Mouse (Mus musculus): ENCODE data around the gene C2cd3. TPM values are rescaled to one million over a fixed set of nuclear protein-coding genes. Genes with fewer than 3 reads are reported as not detected.

The C2cd3 gene
- polyA plus RNA-seq, 1 experiment: 18.1 TPM

DNA sequence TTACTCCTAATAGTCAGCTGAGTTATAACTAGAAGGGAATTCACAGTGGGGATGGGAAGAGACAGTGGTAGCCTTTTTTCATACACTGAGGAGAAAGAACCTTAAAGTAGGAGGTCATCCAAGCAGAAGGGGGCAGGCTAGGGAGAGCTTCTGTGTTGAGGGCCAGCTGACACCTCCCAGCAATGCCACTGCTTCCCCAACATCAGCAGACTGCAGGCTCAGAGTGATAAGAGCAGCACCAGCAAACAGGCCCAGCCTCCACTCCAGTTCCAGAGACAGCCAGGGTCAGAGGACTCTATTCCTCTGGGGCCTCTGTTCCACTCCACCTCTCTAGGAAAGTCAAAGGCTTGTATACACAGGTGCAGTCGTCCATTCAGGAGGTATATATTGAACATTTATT, 86.1 kb downstream of the C2cd3 start:
- H3K27ac ChIP-seq (ENCODE audit: control insufficient read depth, insufficient read depth, low read depth, low read length, poor library complexity): no peak overlapping the region
- TF ChIP-seq POLR2A (IDR thresholded peaks at IDR 0.05; ENCODE audit: borderline replicate concordance, control insufficient read depth, low read depth, low read length): no peak
- TF ChIP-seq CTCF (IDR thresholded peaks at IDR 0.05; ENCODE audit: control insufficient read depth, insufficient read depth, low read length): no peak
- H3K4me1 ChIP-seq (ENCODE audit: control insufficient read depth, insufficient read depth, low read length): no peaks in the 10 kb centered on the region; the same call in 1 of the 2 replicates
- 58% methylated on average over 1 of the region's 1 CpGs for WGBS
- H3K4me3 ChIP-seq (replicated peaks; ENCODE audit: control insufficient read depth, low read depth, low read length): no peak overlapping the region

DNA sequence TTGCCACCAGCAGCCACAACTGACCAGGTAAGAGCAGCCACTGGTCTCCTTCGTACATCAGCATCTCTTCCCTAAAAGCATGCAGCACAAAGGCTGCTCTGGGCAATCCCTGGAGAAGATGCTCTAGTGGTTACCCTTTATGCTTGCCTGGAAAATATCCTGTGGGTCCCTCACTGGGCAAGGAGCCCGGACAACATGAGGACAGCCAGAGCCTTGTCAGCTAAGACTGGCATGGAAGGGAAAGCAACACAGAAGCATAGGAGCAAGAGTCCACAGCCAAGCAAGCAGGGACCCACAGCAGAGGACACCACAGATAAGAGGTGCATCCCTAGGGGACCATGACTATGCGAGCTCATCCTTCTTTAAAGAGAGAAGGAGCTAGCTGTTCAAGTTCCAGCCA, 87.8 kb downstream of the C2cd3 start:
- H3K27ac ChIP-seq (ENCODE audit: control insufficient read depth, insufficient read depth, low read depth, low read length, poor library complexity): no peak overlapping the region
- 87% methylated on average over 3 of the region's 3 CpGs for WGBS
- no peak for TF ChIP-seq POLR2A (IDR thresholded peaks at IDR 0.05; ENCODE audit: borderline replicate concordance, control insufficient read depth, low read depth, low read length)
- TF ChIP-seq CTCF (IDR thresholded peaks at IDR 0.05; ENCODE audit: control insufficient read depth, insufficient read depth, low read length): no peak
- no peak overlapping the region for H3K4me3 ChIP-seq (replicated peaks; ENCODE audit: control insufficient read depth, low read depth, low read length)
- no peaks in the 10 kb centered on the region; the same call in 1 of the 2 replicates for H3K4me1 ChIP-seq (ENCODE audit: control insufficient read depth, insufficient read depth, low read length)

DNA sequence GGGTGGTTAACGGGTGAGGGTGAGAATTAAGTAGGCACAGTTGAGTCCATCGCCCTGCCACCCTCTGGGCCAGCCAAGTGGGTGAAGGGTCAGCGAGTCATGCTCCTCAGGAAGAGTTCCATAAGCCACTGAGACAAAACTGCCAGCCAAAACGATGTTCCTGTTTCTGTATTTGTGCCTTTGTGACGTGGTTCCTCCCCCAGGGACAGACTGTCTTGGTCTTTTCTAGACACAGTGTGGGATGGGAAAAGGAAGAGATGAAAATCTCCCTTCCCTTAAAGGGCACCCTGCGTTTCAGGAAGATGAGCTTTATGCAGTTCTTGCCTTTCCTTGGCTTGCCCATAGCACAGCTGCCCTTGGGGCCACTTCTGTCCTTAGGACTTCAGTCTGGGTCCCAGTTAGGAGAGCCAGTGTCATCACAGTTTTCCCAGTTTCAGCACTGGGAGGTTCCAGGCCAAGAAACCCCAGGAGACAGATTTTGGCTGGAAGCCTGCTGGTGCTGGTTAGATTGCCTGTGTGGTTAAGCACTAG, 89.7 kb downstream of the C2cd3 start:
- no peaks in the 10 kb centered on the region; the same call in 1 of the 2 replicates for H3K4me1 ChIP-seq (ENCODE audit: control insufficient read depth, insufficient read depth, low read length)
- H3K27ac ChIP-seq (ENCODE audit: control insufficient read depth, insufficient read depth, low read depth, low read length, poor library complexity): peak overlapping the region; percentile 59
- no peak overlapping the region for H3K4me3 ChIP-seq (replicated peaks; ENCODE audit: control insufficient read depth, low read depth, low read length)
- no peak for TF ChIP-seq POLR2A (IDR thresholded peaks at IDR 0.05; ENCODE audit: borderline replicate concordance, control insufficient read depth, low read depth, low read length)
- TF ChIP-seq CTCF (IDR thresholded peaks at IDR 0.05; ENCODE audit: control insufficient read depth, insufficient read depth, low read length): no peak
- 14% methylated on average over 6 of the region's 6 CpGs for WGBS

DNA sequence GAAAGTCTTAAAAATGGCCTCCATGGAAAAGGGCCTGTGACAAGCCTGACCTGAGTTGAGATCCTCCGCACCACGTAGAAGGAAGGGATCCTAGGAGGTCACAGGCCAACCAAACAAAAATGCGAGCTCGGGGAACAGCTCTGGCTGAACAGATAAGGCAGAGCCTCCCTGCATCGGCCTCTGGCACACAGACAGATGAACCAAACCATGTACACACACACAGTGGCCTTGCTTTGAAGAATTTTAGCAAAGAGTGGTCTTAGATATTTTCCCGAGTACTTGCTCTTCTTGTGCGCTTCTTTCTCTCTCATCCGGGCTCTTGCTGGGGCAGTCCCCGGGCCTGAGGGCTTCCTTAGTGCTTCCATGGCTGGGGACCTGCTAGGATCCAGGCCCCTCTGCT, 91.2 kb downstream of the C2cd3 start:
- no peak for TF ChIP-seq POLR2A (IDR thresholded peaks at IDR 0.05; ENCODE audit: borderline replicate concordance, control insufficient read depth, low read depth, low read length)
- no peak for TF ChIP-seq CTCF (IDR thresholded peaks at IDR 0.05; ENCODE audit: control insufficient read depth, insufficient read depth, low read length)
- Histone ChIP-seq H3K4me3 (replicated peaks; ENCODE audit: control insufficient read depth, low read depth, low read length) (no peak overlapping the region), H3K27ac (ENCODE audit: control insufficient read depth, insufficient read depth, low read depth, low read length, poor library complexity) (peak overlapping the region; percentile 89), H3K4me1 (ENCODE audit: control insufficient read depth, insufficient read depth, low read length) (no peaks in the 10 kb centered on the region; the same call in 1 of the 2 replicates)
- 64% methylated on average over 9 of the region's 9 CpGs for WGBS

DNA sequence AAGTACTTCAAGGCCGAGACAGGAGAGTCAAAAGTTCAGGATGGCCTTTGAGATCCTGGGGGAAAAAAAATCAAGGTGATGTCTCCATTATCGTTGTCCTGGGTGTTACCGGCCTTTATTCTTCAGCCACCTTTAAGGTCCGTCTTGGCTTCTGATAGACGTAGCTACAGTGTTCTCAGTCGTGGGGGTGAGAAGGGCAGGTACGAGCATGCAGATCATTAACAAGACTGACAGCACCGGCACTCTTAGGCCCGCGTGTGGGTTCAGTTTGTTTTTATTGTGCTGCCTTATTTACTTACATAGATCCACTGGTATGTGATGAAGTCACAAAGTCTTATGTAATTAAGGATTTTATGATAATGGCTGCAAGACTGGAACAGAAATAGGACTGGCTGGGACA, 91.7 kb downstream of the C2cd3 start:
- Histone ChIP-seq H3K27ac (ENCODE audit: control insufficient read depth, insufficient read depth, low read depth, low read length, poor library complexity) (peak overlapping the region; percentile 89; the same call in 1 of the 2 replicates), H3K4me3 (replicated peaks; ENCODE audit: control insufficient read depth, low read depth, low read length) (no peak overlapping the region), H3K4me1 (ENCODE audit: control insufficient read depth, insufficient read depth, low read length) (no peaks in the 10 kb centered on the region; the same call in 1 of the 2 replicates)
- 92% methylated on average over 10 of the region's 10 CpGs for WGBS
- TF ChIP-seq CTCF (IDR thresholded peaks at IDR 0.05; ENCODE audit: control insufficient read depth, insufficient read depth, low read length) (no peak), POLR2A (IDR thresholded peaks at IDR 0.05; ENCODE audit: borderline replicate concordance, control insufficient read depth, low read depth, low read length) (no peak)

GRCm38 (mm10) chr7:100464248-100464647, 92.2 kb downstream of the C2cd3 start:
- Histone ChIP-seq H3K4me3 (replicated peaks; ENCODE audit: control insufficient read depth, low read depth, low read length) (no peak overlapping the region), H3K4me1 (ENCODE audit: control insufficient read depth, insufficient read depth, low read length) (no peaks in the 10 kb centered on the region; the same call in 1 of the 2 replicates), H3K27ac (ENCODE audit: control insufficient read depth, insufficient read depth, low read depth, low read length, poor library complexity) (peak overlapping the region; percentile 47)
- WGBS: 97% methylated on average over 7 of the region's 7 CpGs
- TF ChIP-seq CTCF (IDR thresholded peaks at IDR 0.05; ENCODE audit: control insufficient read depth, insufficient read depth, low read length) (no peak), POLR2A (IDR thresholded peaks at IDR 0.05; ENCODE audit: borderline replicate concordance, control insufficient read depth, low read depth, low read length) (no peak)

- peak overlapping the region; percentile 92 for H3K27ac ChIP-seq (ENCODE audit: control insufficient read depth, insufficient read depth, low read depth, low read length, poor library complexity)
- no peak for TF ChIP-seq POLR2A (IDR thresholded peaks at IDR 0.05; ENCODE audit: borderline replicate concordance, control insufficient read depth, low read depth, low read length)
- TF ChIP-seq CTCF (IDR thresholded peaks at IDR 0.05; ENCODE audit: control insufficient read depth, insufficient read depth, low read length): no peak
- peak overlapping the region; percentile 38 for H3K4me3 ChIP-seq (replicated peaks; ENCODE audit: control insufficient read depth, low read depth, low read length)
- no peaks in the 10 kb centered on the region; the same call in 1 of the 2 replicates for H3K4me1 ChIP-seq (ENCODE audit: control insufficient read depth, insufficient read depth, low read length)
- WGBS: 50% methylated on average over 4 of the region's 4 CpGs
Observed at GRCm38 (mm10) chr7:100465248-100465647, 93.2 kb downstream of the C2cd3 start.

- H3K27ac ChIP-seq (ENCODE audit: control insufficient read depth, insufficient read depth, low read depth, low read length, poor library complexity): peak overlapping the region; percentile 92
- H3K4me1 ChIP-seq (ENCODE audit: control insufficient read depth, insufficient read depth, low read length): no peaks in the 10 kb centered on the region; the same call in 1 of the 2 replicates
- peak overlapping the region; percentile 31 for H3K4me3 ChIP-seq (replicated peaks; ENCODE audit: control insufficient read depth, low read depth, low read length)
- WGBS: 18% methylated on average over 5 of the region's 5 CpGs
- TF ChIP-seq POLR2A (IDR thresholded peaks at IDR 0.05; ENCODE audit: borderline replicate concordance, control insufficient read depth, low read depth, low read length) (peak; percentile 71; the same call in 1 of the 2 replicates), CTCF (IDR thresholded peaks at IDR 0.05; ENCODE audit: control insufficient read depth, insufficient read depth, low read length) (no peak)
Observed at GRCm38 (mm10) chr7:100465656-100466309, 93.8 kb downstream of the C2cd3 start.
